Mouse (Mus musculus) lung, postnatal 0 days (tissue): ENCODE measurements at regions not wholly inside any gene's neighbourhood (a gene's known extent, or its start where the extent isn't known, plus 50 kb on each side); places are given as distances from the start of the nearest gene placed in this dataset.

ENCODE experiments used
- ATAC-seq: fragments of 200-750 bp; cut with Nextera tagmentation; 2 replicates; pipeline ENCODE4 v1.8.0; 2017; ENCODE audit warnings: moderate library complexity
- DNase-seq: peaks from one replicate; pipeline ENCODE4 v3.0.0-alpha.2; 2016; ENCODE audit warnings: low spot score
- H3K27ac ChIP-seq: fragments of 300-500 bp; sonication (generic); 2 replicates; pipeline ENCODE4 v1.5.1; 2014; ENCODE audit warnings: antibody characterized with exemption, mild to moderate bottlenecking, low read length, mixed read lengths
- H3K27me3 ChIP-seq: fragments of 300-500 bp; sonication (generic); replicated peaks from 2 replicates; pipeline ENCODE4 v1.6.1; 2014; ENCODE audit warnings: low read length, mixed read lengths; ENCODE audit not compliant: insufficient read depth
- H3K36me3 ChIP-seq: fragments of 300-500 bp; sonication (generic); 2 replicates; pipeline ENCODE4 v1.6.1; 2014; ENCODE audit warnings: low read length, mixed read lengths; ENCODE audit not compliant: insufficient read depth
- H3K4me1 ChIP-seq: fragments of 300-500 bp; sonication (generic); 2 replicates; pipeline ENCODE4 v1.6.1; 2014; ENCODE audit warnings: antibody characterized with exemption, low read depth, low read length, mixed read lengths; ENCODE audit not compliant: insufficient read depth
- H3K4me2 ChIP-seq: fragments of 300-500 bp; sonication (generic); replicated peaks from 2 replicates; pipeline ENCODE4 v1.6.1; 2014; ENCODE audit warnings: low read depth, mild to moderate bottlenecking, low read length, moderate library complexity, mixed read lengths
- H3K4me3 ChIP-seq: fragments of 300-500 bp; sonication (generic); 2 replicates; pipeline ENCODE4 v1.5.1; 2014; ENCODE audit warnings: low read depth, low read length
- H3K9ac ChIP-seq: fragments of 300-500 bp; sonication (generic); replicated peaks from 2 replicates; pipeline ENCODE4 v1.6.1; 2014; ENCODE audit warnings: low read depth, mild to moderate bottlenecking
- H3K9me3 ChIP-seq: fragments of 300-500 bp; sonication (generic); 2 replicates; pipeline ENCODE4 v1.6.1; 2016; ENCODE audit warnings: low read length, mixed read lengths
- CTCF ChIP-seq: IDR thresholded peaks from 2 replicates; pipeline ENCODE4 v1.5.1; 2016; ENCODE audit warnings: antibody characterized with exemption, mild to moderate bottlenecking
- EP300 ChIP-seq: IDR thresholded peaks from 2 replicates; pipeline ENCODE4 v1.6.1; 2016; ENCODE audit warnings: antibody characterized with exemption, mild to moderate bottlenecking, control low read depth
- WGBS: fragments of 180-500 bp; shearing (Covaris S2); extraction: QIAGEN DNeasy Blood & Tissue Kit; methylation state at CpG from one replicate; pipeline ENCODE4 v1.1.7; 2014; 5-methylcytosine and 5-hydroxymethylcytosine counted together

- no peaks in the 10 kb centered on the region for H3K36me3 ChIP-seq
- no peak for ATAC-seq
Measured at GRCm38 (mm10) chr6:15501063-15501462, 219.4 kb upstream of the Mdfic start.

GRCm38 (mm10) chr6:15509314-15509713 is 211.1 kb upstream of the Mdfic start:
- Histone ChIP-seq H3K4me3 (no peak overlapping the region), H3K4me1 (no peaks in the 10 kb centered on the region), H3K4me2 (no peak overlapping the region), H3K9me3 (no peaks in the 10 kb centered on the region), H3K27me3 (no peaks in the 10 kb centered on the region), H3K27ac (no peak overlapping the region), H3K36me3 (no peaks in the 10 kb centered on the region), H3K9ac (no peak overlapping the region)
- TF ChIP-seq CTCF: no peak
- TF ChIP-seq EP300: no peak
- DNase-seq (no peak), ATAC-seq (no peak)
- WGBS: 43% methylated on average over 2 of the region's 2 CpGs

More at GRCm38 (mm10) chr6:15501063-15501462, 219.4 kb upstream of the Mdfic start:
- H3K4me1 ChIP-seq: no peaks in the 10 kb centered on the region
- no peak overlapping the region for H3K4me3 ChIP-seq
- no peak for DNase-seq
- TF ChIP-seq CTCF (no peak), EP300 (no peak)
- no peak overlapping the region for H3K27ac ChIP-seq
- no peaks in the 10 kb centered on the region for H3K27me3 ChIP-seq
- H3K4me2 ChIP-seq: no peak overlapping the region
- no peaks in the 10 kb centered on the region for H3K9me3 ChIP-seq
- WGBS: 45% methylated on average over 4 of the region's 4 CpGs
- no peak overlapping the region for H3K9ac ChIP-seq

GRCm38 (mm10) chr6:15537279-15537678 is 183.2 kb upstream of the Mdfic start:
- H3K4me3 ChIP-seq: no peak overlapping the region
- H3K4me1 ChIP-seq: no peaks in the 10 kb centered on the region
- no peak overlapping the region for H3K4me2 ChIP-seq
- DNase-seq (no peak), ATAC-seq (no peak)
- no peak overlapping the region for H3K9ac ChIP-seq
- TF ChIP-seq EP300: no peak
- TF ChIP-seq CTCF: no peak
- no peaks in the 10 kb centered on the region for H3K36me3 ChIP-seq
- no peaks in the 10 kb centered on the region for H3K9me3 ChIP-seq
- WGBS: 52% methylated on average over 2 of the region's 2 CpGs
- H3K27me3 ChIP-seq: no peaks in the 10 kb centered on the region
- H3K27ac ChIP-seq: no peak overlapping the region

- Histone ChIP-seq H3K9me3 (no peaks in the 10 kb centered on the region), H3K9ac (no peak overlapping the region), H3K27me3 (no peaks in the 10 kb centered on the region), H3K4me3 (no peak overlapping the region), H3K4me2 (no peak overlapping the region), H3K36me3 (no peaks in the 10 kb centered on the region), H3K4me1 (no peaks in the 10 kb centered on the region), H3K27ac (no peak overlapping the region)
- no peak for TF ChIP-seq EP300
- no peak for TF ChIP-seq CTCF
- DNase-seq (no peak), ATAC-seq (no peak)
- WGBS: 52% methylated on average over 4 of the region's 4 CpGs
Measured at GRCm38 (mm10) chr6:15541969-15542368, 178.5 kb upstream of the Mdfic start.

GRCm38 (mm10) chr6:15543516-15544080 is 176.9 kb upstream of the Mdfic start:
- H3K27ac ChIP-seq: no peak overlapping the region
- no peaks in the 10 kb centered on the region for H3K36me3 ChIP-seq
- no peaks in the 10 kb centered on the region for H3K9me3 ChIP-seq
- no peak overlapping the region for H3K4me2 ChIP-seq
- ATAC-seq: no peak
- WGBS: 58% methylated on average over 14 of the region's 14 CpGs
- TF ChIP-seq CTCF: no peak
- no peak for TF ChIP-seq EP300
- no peak overlapping the region for H3K9ac ChIP-seq
- no peaks in the 10 kb centered on the region for H3K27me3 ChIP-seq
- peak; percentile 29 for DNase-seq
- H3K4me1 ChIP-seq: no peaks in the 10 kb centered on the region
- no peak overlapping the region for H3K4me3 ChIP-seq

GRCm38 (mm10) chr6:15548833-15549232 is 171.6 kb upstream of the Mdfic start:
- DNase-seq: no peak
- Histone ChIP-seq H3K9ac (no peak overlapping the region), H3K4me2 (no peak overlapping the region), H3K27ac (no peak overlapping the region), H3K4me1 (no peaks in the 10 kb centered on the region), H3K9me3 (no peaks in the 10 kb centered on the region), H3K27me3 (no peaks in the 10 kb centered on the region), H3K36me3 (no peaks in the 10 kb centered on the region), H3K4me3 (no peak overlapping the region)
- 66% methylated on average over 2 of the region's 2 CpGs for WGBS
- TF ChIP-seq EP300: no peak
- no peak for ATAC-seq

GRCm38 (mm10) chr6:15592780-15593179 is 127.7 kb upstream of the Mdfic start:
- 57% methylated on average over 1 of the region's 1 CpGs for WGBS
- ATAC-seq (no peak), DNase-seq (no peak)
- H3K36me3 ChIP-seq: no peaks in the 10 kb centered on the region
- H3K4me2 ChIP-seq: no peak overlapping the region
- no peak overlapping the region for H3K4me3 ChIP-seq
- no peak overlapping the region for H3K27ac ChIP-seq
- no peaks in the 10 kb centered on the region for H3K9me3 ChIP-seq
- H3K9ac ChIP-seq: no peak overlapping the region
- no peaks in the 10 kb centered on the region for H3K27me3 ChIP-seq
- TF ChIP-seq CTCF (peak; percentile 45), EP300 (no peak)
- no peaks in the 10 kb centered on the region for H3K4me1 ChIP-seq
